Mouse (Mus musculus) cerebellum, postnatal 25 days (tissue): ENCODE measurements at regions not wholly inside any gene's neighbourhood (a gene's known extent, or its start where the extent isn't known, plus 50 kb on each side); places are given as distances from the start of the nearest gene placed in this dataset.

ENCODE experiments used
- DNase-seq, 2 experiments: peaks; one replicate each; pipeline ENCODE4 v3.0.0; 2021; ENCODE audit warnings: mixed read lengths in 2 of 2

GRCm38 (mm10) chr6:99984057-99984855, 258.1 kb upstream of the Prok2 start:
- no peak for DNase-seq

GRCm38 (mm10) chr6:99979614-99980013, 253.4 kb upstream of the Prok2 start:
- no peak for DNase-seq

GRCm38 (mm10) chr6:99978164-99978746, 252.1 kb upstream of the Prok2 start:
- DNase-seq: no peak

- DNase-seq: no peak
These were observed 250.0 kb upstream of the Prok2 start for GRCm38 (mm10) chr6:99976144-99976543.

GRCm38 (mm10) chr6:99975486-99975885, 249.3 kb upstream of the Prok2 start:
- DNase-seq: peak; percentile 46 to 61

- DNase-seq: peak in 1 of 2 experiments; percentile 37
These were observed 248.3 kb upstream of the Prok2 start for GRCm38 (mm10) chr6:99974464-99974863.

- DNase-seq: peak; percentile 85
These were observed 245.2 kb upstream of the Prok2 start for GRCm38 (mm10) chr6:99971376-99971775.

GRCm38 (mm10) chr6:99968889-99969288, 242.7 kb upstream of the Prok2 start:
- DNase-seq: peak; percentile 99

GRCm38 (mm10) chr6:99967465-99967864, 241.3 kb upstream of the Prok2 start:
- peak in 1 of 2 experiments; percentile 24 for DNase-seq

GRCm38 (mm10) chr6:99964540-99964939, 238.3 kb upstream of the Prok2 start:
- no peak for DNase-seq

- no peak for DNase-seq
These were observed 237.8 kb upstream of the Prok2 start for GRCm38 (mm10) chr6:99964007-99964406.

GRCm38 (mm10) chr6:99959371-99959770, 233.2 kb upstream of the Prok2 start:
- no peak for DNase-seq

- DNase-seq: peak; percentile 18 to 36
These were observed 228.9 kb upstream of the Prok2 start for GRCm38 (mm10) chr6:99954832-99955830.

- no peak for DNase-seq
These were observed 228.0 kb upstream of the Prok2 start for GRCm38 (mm10) chr6:99953980-99954776.

- no peak for DNase-seq
These were observed 224.6 kb upstream of the Prok2 start for GRCm38 (mm10) chr6:99950811-99951210.

- DNase-seq: no peak
These were observed 220.7 kb upstream of the Prok2 start for GRCm38 (mm10) chr6:99946917-99947316.

GRCm38 (mm10) chr6:99946481-99946880, 220.3 kb upstream of the Prok2 start:
- DNase-seq: no peak

GRCm38 (mm10) chr6:99945691-99946090, 219.5 kb upstream of the Prok2 start:
- DNase-seq: no peak

GRCm38 (mm10) chr6:99942958-99943357, 216.8 kb upstream of the Prok2 start:
- no peak for DNase-seq

- no peak for DNase-seq
These were observed 213.9 kb upstream of the Prok2 start for GRCm38 (mm10) chr6:99940118-99940517.

GRCm38 (mm10) chr6:99939382-99939781, 213.2 kb upstream of the Prok2 start:
- no peak for DNase-seq

- DNase-seq: no peak
These were observed 212.8 kb upstream of the Prok2 start for GRCm38 (mm10) chr6:99938949-99939348.
